Mouse (Mus musculus) T-helper 2 cell (primary cell): ENCODE measurements at regions not wholly inside any gene's neighbourhood (a gene's known extent, or its start where the extent isn't known, plus 50 kb on each side); places are given as distances from the start of the nearest gene placed in this dataset.

Source experiments
- in situ Hi-C: fragments of 300-600 bp; cut with MboI, MseI; formaldehyde crosslinking; loops from one replicate; pipeline ENCODE4 v1.15.1; 2025; ENCODE audit warnings: high pct_unique_total_duplicates

GRCm38 (mm10) chr15:49812885-49813284 is 4071.8 kb upstream of the Gm7489 start:
- in situ Hi-C loops, result no loop called here

GRCm38 (mm10) chr15:49860331-49860730 is 4024.4 kb upstream of the Gm7489 start:
- in situ Hi-C loops, result loop anchor here (25.0 kb wide), 1 partner anchor 1448 kb away; no protein-coding TSS in a partner anchor

GRCm38 (mm10) chr15:49874555-49874954 is 4010.2 kb upstream of the Gm7489 start:
- in situ Hi-C loops, result loop anchor here (25.0 kb wide), 1 partner anchor 1462 kb away; no protein-coding TSS in a partner anchor

- in situ Hi-C loops, result no loop called here
Observed at GRCm38 (mm10) chr15:49885947-49886346, 3998.8 kb upstream of the Gm7489 start.

GRCm38 (mm10) chr15:49896045-49896444 is 3988.7 kb upstream of the Gm7489 start:
- in situ Hi-C loops, result no loop called here

- in situ Hi-C loops, result no loop called here
Observed at GRCm38 (mm10) chr15:49898783-49899182, 3985.9 kb upstream of the Gm7489 start.

- in situ Hi-C loops, result no loop called here
Observed at GRCm38 (mm10) chr15:49899782-49900181, 3984.9 kb upstream of the Gm7489 start.
